Mouse (Mus musculus) myocyte (in vitro differentiated cells): ENCODE results near the gene Calhm4.

Experiments used
- E2F4 ChIP-seq: IDR thresholded peaks from one replicate; pipeline ENCODE4 v1.6.1; 2011; ENCODE audit warnings: mild to moderate bottlenecking, control low read depth, moderate library complexity; ENCODE audit not compliant: insufficient read depth
- MAX ChIP-seq: IDR thresholded peaks from one replicate; pipeline ENCODE4 v1.6.1; 2011; ENCODE audit warnings: low read depth, mild to moderate bottlenecking, control low read depth
- MYOD1 ChIP-seq, 3 experiments: IDR thresholded peaks; one replicate each; pipeline ENCODE4 v1.6.1; 2011; ENCODE audit warnings: control low read depth in 2 of 3, low read depth in 2 of 3, mild to moderate bottlenecking in 2 of 3, moderate library complexity in 1 of 3; ENCODE audit not compliant: insufficient read length in 2 of 3, control insufficient read depth in 1 of 3
- MYOG ChIP-seq, 3 experiments: IDR thresholded peaks; one replicate each; pipeline ENCODE4 v1.6.1; 2011; ENCODE audit warnings: control low read depth in 2 of 3, low read depth in 2 of 3, mild to moderate bottlenecking in 2 of 3; ENCODE audit not compliant: insufficient read length in 2 of 3, control insufficient read depth in 1 of 3, insufficient read depth in 1 of 3
- POLR2A ChIP-seq: IDR thresholded peaks from one replicate; pipeline ENCODE4 v1.6.1; 2011; ENCODE audit warnings: low read depth, mild to moderate bottlenecking, control low read depth, moderate library complexity; ENCODE audit not compliant: insufficient read length
- POLR2AphosphoS2 ChIP-seq: IDR thresholded peaks from one replicate; pipeline ENCODE4 v1.6.1; 2011; ENCODE audit warnings: low read depth, control low read depth; ENCODE audit not compliant: insufficient read length
- SRF ChIP-seq: IDR thresholded peaks from one replicate; pipeline ENCODE4 v1.6.1; 2011; ENCODE audit warnings: low read depth; ENCODE audit not compliant: control insufficient read depth, insufficient read length
- TCF12 ChIP-seq: IDR thresholded peaks from one replicate; pipeline ENCODE4 v1.6.1; 2011; ENCODE audit warnings: mild to moderate bottlenecking, control low read depth; ENCODE audit not compliant: poor library complexity, insufficient read depth, severe bottlenecking
- USF1 ChIP-seq: IDR thresholded peaks from one replicate; pipeline ENCODE4 v1.6.1; 2011; ENCODE audit warnings: low read depth, mild to moderate bottlenecking, control low read depth, moderate library complexity

GRCm38 (mm10) chr10:34070999-34071492, 26.9 kb upstream of the Calhm4 start:
- no peak for TF ChIP-seq SRF
- no peak for TF ChIP-seq MAX
- no peak for TF ChIP-seq POLR2A
- TF ChIP-seq E2F4 = no peak
- TF ChIP-seq USF1 = no peak
- TF ChIP-seq MYOG (IDR thresholded peaks at IDR 0.05; ENCODE audit: control insufficient read depth in 1 of 3, insufficient read depth in 1 of 3, insufficient read length in 2 of 3, low read depth in 2 of 3) = no peak
- TF ChIP-seq POLR2AphosphoS2 = no peak
- no peak for TF ChIP-seq MYOD1 (IDR thresholded peaks at IDR 0.05; ENCODE audit: control insufficient read depth in 1 of 3, insufficient read length in 2 of 3, low read depth in 2 of 3)
- no peak for TF ChIP-seq TCF12
